Mouse (Mus musculus) liver, embryonic 13.5 days (tissue): ENCODE measurements at regions not wholly inside any gene's neighbourhood (a gene's known extent, or its start where the extent isn't known, plus 50 kb on each side); places are given as distances from the start of the nearest gene placed in this dataset.

ENCODE experiments used
- ATAC-seq: fragments of 200-750 bp; cut with Nextera tagmentation; 2 replicates; pipeline ENCODE4 v1.8.0; 2017; ENCODE audit warnings: low read depth, mild to moderate bottlenecking, moderate number of reproducible peaks, moderate library complexity
- DNase-seq: peaks from one replicate; pipeline ENCODE4 v3.0.0; 2022
- H3K27ac ChIP-seq: fragments of 300-500 bp; sonication (generic); 2 replicates; pipeline ENCODE4 v1.5.1; 2015; ENCODE audit warnings: moderate library complexity, mild to moderate bottlenecking, inconsistent platforms
- H3K27me3 ChIP-seq: fragments of 300-500 bp; sonication (generic); 2 replicates; pipeline ENCODE4 v1.6.1; 2015; ENCODE audit warnings: mild to moderate bottlenecking, inconsistent platforms
- H3K36me3 ChIP-seq: fragments of 300-500 bp; sonication (generic); 2 replicates; pipeline ENCODE4 v1.6.1; 2015; ENCODE audit warnings: mild to moderate bottlenecking, inconsistent platforms
- H3K4me1 ChIP-seq: fragments of 300-500 bp; sonication (generic); replicated peaks from 2 replicates; pipeline ENCODE4 v1.6.1; 2015; ENCODE audit warnings: inconsistent platforms
- H3K4me2 ChIP-seq: fragments of 300-500 bp; sonication (generic); 2 replicates; pipeline ENCODE4 v1.6.1; 2015; ENCODE audit warnings: inconsistent platforms, mild to moderate bottlenecking, moderate library complexity
- H3K4me3 ChIP-seq: fragments of 300-500 bp; sonication (generic); replicated peaks from 2 replicates; pipeline ENCODE4 v1.5.1; 2015; ENCODE audit warnings: mild to moderate bottlenecking, inconsistent platforms
- H3K9ac ChIP-seq: fragments of 300-500 bp; sonication (generic); 2 replicates; pipeline ENCODE4 v1.6.1; 2015; ENCODE audit warnings: mild to moderate bottlenecking, inconsistent platforms
- H3K9me3 ChIP-seq: fragments of 300-500 bp; sonication (generic); replicated peaks from 2 replicates; pipeline ENCODE4 v1.6.1; 2016; ENCODE audit warnings: inconsistent platforms
- WGBS: fragments of 180-500 bp; shearing (Covaris S2); methylation state at CpG from one replicate; pipeline ENCODE4 v1.1.7; 2015; ENCODE audit not compliant: insufficient replicate concordance; 5-methylcytosine and 5-hydroxymethylcytosine counted together

- WGBS: 74% methylated on average over 6 of the region's 6 CpGs
- H3K9ac ChIP-seq: no peak overlapping the region
These were observed 79.9 kb upstream of the Otud4 start for GRCm38 (mm10) chr8:79559516-79559915.

GRCm38 (mm10) chr8:79554311-79554710, 85.1 kb upstream of the Otud4 start:
- Histone ChIP-seq H3K27me3 (no peaks in the 10 kb centered on the region), H3K9me3 (no peaks in the 10 kb centered on the region), H3K27ac (no peak overlapping the region), H3K4me3 (no peak overlapping the region), H3K4me2 (no peak overlapping the region), H3K36me3 (no peaks in the 10 kb centered on the region), H3K9ac (no peak overlapping the region), H3K4me1 (no peaks in the 10 kb centered on the region)
- DNase-seq (no peak), ATAC-seq (no peak)
- 53% methylated on average over 2 of the region's 4 CpGs for WGBS

More at GRCm38 (mm10) chr8:79559516-79559915, 79.9 kb upstream of the Otud4 start:
- H3K9me3 ChIP-seq: no peaks in the 10 kb centered on the region
- H3K27me3 ChIP-seq: no peaks in the 10 kb centered on the region
- DNase-seq (no peak), ATAC-seq (no peak)
- H3K4me1 ChIP-seq: no peaks in the 10 kb centered on the region
- no peak overlapping the region for H3K4me2 ChIP-seq
- no peak overlapping the region for H3K27ac ChIP-seq
- no peaks in the 10 kb centered on the region for H3K36me3 ChIP-seq
- no peak overlapping the region for H3K4me3 ChIP-seq

GRCm38 (mm10) chr8:79550151-79550550, 89.3 kb upstream of the Otud4 start:
- Histone ChIP-seq H3K4me3 (no peak overlapping the region), H3K36me3 (no peaks in the 10 kb centered on the region), H3K27ac (no peak overlapping the region), H3K27me3 (no peaks in the 10 kb centered on the region), H3K9ac (no peak overlapping the region), H3K4me1 (no peaks in the 10 kb centered on the region), H3K9me3 (no peaks in the 10 kb centered on the region), H3K4me2 (no peak overlapping the region)
- WGBS: 49% methylated on average over 2 of the region's 2 CpGs
- ATAC-seq (no peak), DNase-seq (no peak)

GRCm38 (mm10) chr8:79548156-79548555, 91.3 kb upstream of the Otud4 start:
- H3K4me1 ChIP-seq: no peaks in the 10 kb centered on the region
- no peak overlapping the region for H3K9ac ChIP-seq
- ATAC-seq: no peak
- no peaks in the 10 kb centered on the region for H3K9me3 ChIP-seq
- no peak overlapping the region for H3K27ac ChIP-seq
- H3K4me2 ChIP-seq: no peak overlapping the region
- no peak for DNase-seq
- H3K27me3 ChIP-seq: no peaks in the 10 kb centered on the region
- no peaks in the 10 kb centered on the region for H3K36me3 ChIP-seq
- WGBS: 73% methylated on average over 6 of the region's 6 CpGs
- H3K4me3 ChIP-seq: no peak overlapping the region

- Histone ChIP-seq H3K27ac (no peak overlapping the region), H3K4me2 (no peak overlapping the region), H3K9ac (no peak overlapping the region), H3K4me3 (no peak overlapping the region), H3K27me3 (no peaks in the 10 kb centered on the region), H3K36me3 (no peaks in the 10 kb centered on the region), H3K4me1 (no peaks in the 10 kb centered on the region), H3K9me3 (no peaks in the 10 kb centered on the region)
- WGBS: 61% methylated on average over 5 of the region's 5 CpGs
- ATAC-seq: no peak
- DNase-seq: no peak
These were observed 93.5 kb upstream of the Otud4 start for GRCm38 (mm10) chr8:79545866-79546373.

GRCm38 (mm10) chr8:79542461-79542860, 97.0 kb upstream of the Otud4 start:
- Histone ChIP-seq H3K27ac (no peak overlapping the region), H3K36me3 (no peaks in the 10 kb centered on the region), H3K27me3 (no peaks in the 10 kb centered on the region), H3K4me3 (no peak overlapping the region), H3K9ac (no peak overlapping the region), H3K4me1 (no peaks in the 10 kb centered on the region), H3K9me3 (no peaks in the 10 kb centered on the region), H3K4me2 (no peak overlapping the region)
- no peak for ATAC-seq
- WGBS: 73% methylated on average over 2 of the region's 2 CpGs
- no peak for DNase-seq

- Histone ChIP-seq H3K27me3 (no peaks in the 10 kb centered on the region), H3K4me2 (no peak overlapping the region), H3K9me3 (no peaks in the 10 kb centered on the region), H3K36me3 (no peaks in the 10 kb centered on the region), H3K9ac (no peak overlapping the region), H3K4me3 (no peak overlapping the region), H3K27ac (no peak overlapping the region), H3K4me1 (no peaks in the 10 kb centered on the region)
- ATAC-seq (no peak), DNase-seq (no peak)
- WGBS: 51% methylated on average over 4 of the region's 4 CpGs
These were observed 99.4 kb upstream of the Otud4 start for GRCm38 (mm10) chr8:79540053-79540452.

- DNase-seq (no peak), ATAC-seq (no peak)
- H3K27ac ChIP-seq: no peak overlapping the region
- H3K9ac ChIP-seq: no peak overlapping the region
- no peaks in the 10 kb centered on the region for H3K36me3 ChIP-seq
- no peaks in the 10 kb centered on the region for H3K4me1 ChIP-seq
- 70% methylated on average over 12 of the region's 12 CpGs for WGBS
- no peak overlapping the region for H3K4me2 ChIP-seq
- H3K27me3 ChIP-seq: no peaks in the 10 kb centered on the region
- no peak overlapping the region for H3K4me3 ChIP-seq
- no peaks in the 10 kb centered on the region for H3K9me3 ChIP-seq
These were observed 105.0 kb upstream of the Otud4 start for GRCm38 (mm10) chr8:79534271-79534889.

GRCm38 (mm10) chr8:79529556-79529955, 109.9 kb upstream of the Otud4 start:
- H3K9me3 ChIP-seq: no peaks in the 10 kb centered on the region
- H3K4me3 ChIP-seq: no peak overlapping the region
- DNase-seq (no peak), ATAC-seq (no peak)
- H3K27me3 ChIP-seq: no peaks in the 10 kb centered on the region
- no peaks in the 10 kb centered on the region for H3K36me3 ChIP-seq
- H3K4me2 ChIP-seq: no peak overlapping the region
- H3K4me1 ChIP-seq: no peaks in the 10 kb centered on the region
- no peak overlapping the region for H3K27ac ChIP-seq
- no peak overlapping the region for H3K9ac ChIP-seq
- 28% methylated on average over 4 of the region's 4 CpGs for WGBS

GRCm38 (mm10) chr8:79522040-79522439, 117.4 kb upstream of the Otud4 start:
- no peak for DNase-seq
- H3K9me3 ChIP-seq: no peaks in the 10 kb centered on the region
- no peak overlapping the region for H3K4me3 ChIP-seq
- H3K9ac ChIP-seq: no peak overlapping the region
- H3K4me1 ChIP-seq: no peaks in the 10 kb centered on the region
- H3K4me2 ChIP-seq: no peak overlapping the region
- no peak overlapping the region for H3K27ac ChIP-seq
- ATAC-seq: no peak
- 33% methylated on average over 1 of the region's 1 CpGs for WGBS
- H3K36me3 ChIP-seq: no peaks in the 10 kb centered on the region
- no peaks in the 10 kb centered on the region for H3K27me3 ChIP-seq

- H3K36me3 ChIP-seq: no peaks in the 10 kb centered on the region
- WGBS: 66% methylated on average over 4 of the region's 4 CpGs
- DNase-seq (no peak), ATAC-seq (no peak)
- H3K4me1 ChIP-seq: no peaks in the 10 kb centered on the region
- H3K4me2 ChIP-seq: no peak overlapping the region
- no peak overlapping the region for H3K4me3 ChIP-seq
- H3K9ac ChIP-seq: no peak overlapping the region
- no peaks in the 10 kb centered on the region for H3K27me3 ChIP-seq
- no peaks in the 10 kb centered on the region for H3K9me3 ChIP-seq
- H3K27ac ChIP-seq: no peak overlapping the region
These were observed 119.6 kb upstream of the Smad1 start for GRCm38 (mm10) chr8:79518966-79519365.

- Histone ChIP-seq H3K4me3 (no peak overlapping the region), H3K4me1 (no peaks in the 10 kb centered on the region), H3K27ac (no peak overlapping the region), H3K9me3 (no peaks in the 10 kb centered on the region), H3K4me2 (no peak overlapping the region), H3K36me3 (no peaks in the 10 kb centered on the region), H3K9ac (no peak overlapping the region), H3K27me3 (no peaks in the 10 kb centered on the region)
- no peak for ATAC-seq
- 60% methylated on average over 6 of the region's 6 CpGs for WGBS
- DNase-seq: no peak
These were observed 116.0 kb upstream of the Smad1 start for GRCm38 (mm10) chr8:79515282-79515783.
